Comparison of ENCODE assay signal across 8 mouse cellular contexts in the genomic region with DNA sequence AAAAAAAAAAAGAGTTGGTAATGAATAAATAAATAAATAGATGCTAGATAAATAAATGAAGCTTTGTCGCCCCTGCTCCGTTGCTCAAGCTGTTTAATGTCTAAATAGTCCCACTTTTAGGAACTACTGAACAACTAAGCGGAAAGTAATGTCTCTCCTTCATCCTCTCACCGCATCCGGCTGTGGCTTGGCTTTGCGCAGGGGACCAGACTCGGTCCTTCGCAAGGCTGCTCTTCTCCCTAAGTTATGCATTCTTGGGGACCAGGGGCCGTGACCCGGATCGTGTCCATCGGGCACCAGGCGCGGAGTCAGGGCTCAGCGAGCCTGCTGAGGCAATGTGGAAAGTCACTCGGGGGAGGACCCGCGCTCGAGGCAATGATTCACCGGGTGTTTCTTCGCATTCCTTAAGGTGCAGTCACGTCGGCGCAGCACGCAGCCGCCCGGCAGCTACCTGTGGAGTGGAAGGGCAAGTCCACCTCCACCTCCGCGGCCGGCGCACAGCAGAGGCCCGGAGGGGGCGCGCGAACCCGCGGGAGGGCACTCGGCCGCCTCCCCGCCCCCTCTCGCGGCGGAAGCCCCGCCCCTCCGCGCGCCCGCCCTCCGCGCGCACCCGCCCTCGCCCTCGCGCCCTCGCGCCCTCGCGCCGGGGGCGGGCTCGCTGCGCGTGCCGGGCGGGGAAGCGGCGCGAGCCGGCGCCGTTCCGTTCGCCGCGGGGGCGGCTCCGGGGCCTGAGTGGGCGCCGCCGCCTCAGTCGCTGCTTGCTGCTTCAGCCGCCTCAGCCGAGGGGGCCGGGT. TPM values are rescaled to one million over a fixed set of nuclear protein-coding genes. Genes with fewer than 3 reads are reported as not detected.
DNase-seq lines count a peak whose midpoint lies in the region; ATAC-seq and TF ChIP-seq lines count a peak whose summit lies in the region.

TSS of gene Dtnb (plus strand) at position 595 of the 794 bp plus-strand sequence.

- peak within 1 kb of the TSS; percentile 88 for H3K4me2 ChIP-seq in hindbrain, postnatal 0 days (ENCODE audit: low read depth, low read length)

- intact Hi-C loops in left cerebral cortex, postnatal 10 days (cut with DNase I), result no loop called here

- peak; percentile 25 to 41 for DNase-seq in gastrocnemius, adult 8-10 months (ENCODE audit: low spot score in 2 of 2)
- DNase-seq in hindbrain, postnatal 0 days (ENCODE audit: low spot score), result peak; percentile 89
- DNase-seq in left cerebral cortex, postnatal 10 days (ENCODE audit: extremely low spot score in 1 of 2, low spot score in 2 of 2), result peak; percentile 34 to 82
- DNase-seq in right cerebral cortex, postnatal 14 days, result peak; percentile 62
- peak; percentile 74 to 84 for DNase-seq in urinary bladder, postnatal 36 days (ENCODE audit: low spot score in 2 of 2)

- WGBS in hindbrain, postnatal 0 days, result 3% methylated on average over 70 of the region's 85 CpGs

- H3K4me1 ChIP-seq in hindbrain, postnatal 0 days (ENCODE audit: insufficient read depth, low read length), result peaks cover 7% of the 10 kb centered on the region

- peak within 1 kb of the TSS; percentile 97 for H3K4me3 ChIP-seq in hindbrain, postnatal 0 days (ENCODE audit: low read length)

- peak; percentile 70 for ATAC-seq in activated CD4-positive, CD25-positive, alpha-beta regulatory T cell, adult 4 months
- ATAC-seq in common myeloid progenitor, adult 5-6 weeks (replicated peaks; ENCODE audit: low read depth, poor library complexity, severe bottlenecking), result peak; percentile 72
- peak; percentile 89 for ATAC-seq in hindbrain, postnatal 0 days
- peak; percentile 67 for ATAC-seq in megakaryocyte progenitor cell, adult 5-6 weeks (replicated peaks; ENCODE audit: poor library complexity)

- H3K27ac ChIP-seq in hindbrain, postnatal 0 days, result peak within 1 kb of the TSS; percentile 94

- no peaks in the 10 kb centered on the region for H3K36me3 ChIP-seq in hindbrain, postnatal 0 days (ENCODE audit: insufficient read depth, low read length)

- H3K9ac ChIP-seq in hindbrain, postnatal 0 days (replicated peaks; ENCODE audit: low read length), result peak within 1 kb of the TSS; percentile 99

- H3K27me3 ChIP-seq in hindbrain, postnatal 0 days (ENCODE audit: insufficient read depth, low read length), result no peaks in the 10 kb centered on the region

- H3K9me3 ChIP-seq in hindbrain, postnatal 0 days (ENCODE audit: low read length), result no peaks in the 10 kb centered on the region

- TF ChIP-seq CTCF in hindbrain, postnatal 0 days (IDR thresholded peaks at IDR 0.05; ENCODE audit: low read depth), result no peak

RNA-seq across cellular contexts. Expression of gene Dtnb, which starts in this region (rescaled TPM):
- 10 to 100 TPM; 20.2 to 20.4 TPM for polyA plus RNA-seq in activated CD4-positive, CD25-positive, alpha-beta regulatory T cell, adult 4 months (2017; shearing (Covaris generic))
- total RNA-seq in common myeloid progenitor, adult 5-6 weeks (2017), result 33.6 and 39.0 TPM in 2 replicates
- 1 to 10 TPM; 1.4 to 9.8 (median 5.4) TPM for total RNA-seq in gastrocnemius, adult 8-10 months (2022)
- 47.8 and 54.3 TPM in 2 replicates for total RNA-seq in hindbrain, postnatal 0 days (2014; rRNA removed)
- polyA plus RNA-seq in hindbrain, postnatal 0 days (2015; fragmentation: Nextera tagmentation; extraction: Ambion mirVana), result 48.4 and 51.6 TPM in 2 replicates
- 10 to 100 TPM; 74.5 to 76.5 TPM for total RNA-seq in left cerebral cortex, postnatal 10 days (2021)
- 12.4 and 16.1 TPM in 2 replicates for total RNA-seq in megakaryocyte progenitor cell, adult 5-6 weeks (2015)
- total RNA-seq in megakaryocyte progenitor cell, adult 5-6 weeks (2017), result 12.6 and 16.1 TPM in 2 replicates

Comparison
In these comparisons a context has a peak if more than half of its experiments do, and no peak if none do; other contexts are left out.
1. Peak in every context shown above with its lines: DNase-seq, ATAC-seq, H3K4me3 ChIP-seq and H3K27ac ChIP-seq.
2. DNase-seq: peak in every context shown above with its lines; median percentile 89 in hindbrain, postnatal 0 days; 79 in urinary bladder, postnatal 36 days; 62 in right cerebral cortex, postnatal 14 days; 58 in left cerebral cortex, postnatal 10 days; 33 in gastrocnemius, adult 8-10 months.